Mouse (Mus musculus) embryonic fibroblast, embryonic 13.5 days (primary cell): ENCODE measurements around the gene Heatr3. TPM values are rescaled to one million over a fixed set of nuclear protein-coding genes. Genes with fewer than 3 reads are reported as not detected.
A peak's percentile ranks its signal among the peaks of the same experiment; 100 is the strongest.

Experiments used
- H3K27ac ChIP-seq: 2 replicates; pipeline ENCODE4 v1.5.1; 2012; ENCODE audit warnings: low read length, control low read depth, inconsistent platforms; ENCODE audit not compliant: insufficient read depth
- H3K4me1 ChIP-seq: 2 replicates; pipeline ENCODE4 v1.6.1; 2011; ENCODE audit warnings: low read length; ENCODE audit not compliant: control insufficient read depth, insufficient read depth
- H3K4me3 ChIP-seq: 2 replicates; pipeline ENCODE4 v1.5.1; 2011; ENCODE audit warnings: mild to moderate bottlenecking, control low read depth, low read length; ENCODE audit not compliant: insufficient read depth
- CTCF ChIP-seq: IDR thresholded peaks from 2 replicates; pipeline ENCODE4 v1.5.1; 2011; ENCODE audit warnings: mild to moderate bottlenecking, control low read depth, low read length, moderate library complexity, borderline replicate concordance; ENCODE audit not compliant: insufficient read depth
- POLR2A ChIP-seq: IDR thresholded peaks from 2 replicates; pipeline ENCODE4 v1.6.1; 2011; ENCODE audit warnings: low read depth, mild to moderate bottlenecking, control low read depth, low read length, moderate library complexity
- polyA plus RNA-seq: library from polyadenylated mRNA; stranded (reverse); fragments of >200 nt; gene quantifications from 2 replicates; pipeline ENCODE4 v1.2.4, GENCODE M21; 2011; ENCODE audit warnings: low read depth; ENCODE audit not compliant: missing spikeins, insufficient read length

Heatr3 gene
- polyA plus RNA-seq, 1 experiment = 53.1 TPM

- Histone ChIP-seq H3K4me1 (no peaks in the 10 kb centered on the region), H3K27ac (no peak overlapping the region), H3K4me3 (no peak overlapping the region)
- TF ChIP-seq POLR2A (no peak), CTCF (no peak)
Measured at GRCm38 (mm10) chr8:88183121-88183520, 45.5 kb downstream of the Heatr3 start.

GRCm38 (mm10) chr8:88184914-88185313 lies 47.3 kb downstream of the Heatr3 start:
- TF ChIP-seq POLR2A (no peak), CTCF (no peak)
- Histone ChIP-seq H3K4me1 (no peaks in the 10 kb centered on the region), H3K4me3 (no peak overlapping the region), H3K27ac (no peak overlapping the region)

GRCm38 (mm10) chr8:88185716-88186115 lies 48.1 kb downstream of the Heatr3 start:
- no peak overlapping the region for H3K4me3 ChIP-seq
- H3K4me1 ChIP-seq = no peaks in the 10 kb centered on the region
- TF ChIP-seq CTCF (no peak), POLR2A (no peak)
- H3K27ac ChIP-seq = no peak overlapping the region

- TF ChIP-seq POLR2A (no peak), CTCF (no peak)
- no peak overlapping the region for H3K4me3 ChIP-seq
- H3K4me1 ChIP-seq = peaks cover 7% of the 10 kb centered on the region; the same call in 1 of the 2 replicates
- no peak overlapping the region for H3K27ac ChIP-seq
Measured at GRCm38 (mm10) chr8:88197328-88197727, 59.7 kb downstream of the Heatr3 start.

- Histone ChIP-seq H3K27ac (peak overlapping the region; percentile 82), H3K4me1 (peaks cover 7% of the 10 kb centered on the region; the same call in 1 of the 2 replicates), H3K4me3 (peak overlapping the region; percentile 69)
- TF ChIP-seq POLR2A (no peak), CTCF (no peak)
Measured at GRCm38 (mm10) chr8:88198551-88198944, 60.9 kb downstream of the Heatr3 start.

- Histone ChIP-seq H3K4me1 (peaks cover 7% of the 10 kb centered on the region; the same call in 1 of the 2 replicates), H3K27ac (peak within 1 kb of the TSS; percentile 90), H3K4me3 (peak within 1 kb of the TSS; percentile 78)
- TF ChIP-seq CTCF = no peak
- TF ChIP-seq POLR2A = peak; percentile 76
Measured at GRCm38 (mm10) chr8:88198945-88199571, 61.4 kb downstream of the Heatr3 start, which contains the start of gene Tent4b. TSS of gene Tent4b (plus strand) at chr8:88199213.

GRCm38 (mm10) chr8:88199700-88200601 lies 62.3 kb downstream of the Heatr3 start:
- Histone ChIP-seq H3K27ac (peak overlapping the region; percentile 69), H3K4me3 (peak overlapping the region; percentile 65), H3K4me1 (peaks cover 7% of the 10 kb centered on the region; the same call in 1 of the 2 replicates)
- TF ChIP-seq CTCF (no peak), POLR2A (no peak)

- no peak overlapping the region for H3K27ac ChIP-seq
- TF ChIP-seq POLR2A = no peak
- TF ChIP-seq CTCF = no peak
- H3K4me3 ChIP-seq = peak overlapping the region; percentile 65
- peaks cover 7% of the 10 kb centered on the region; the same call in 1 of the 2 replicates for H3K4me1 ChIP-seq
Measured at GRCm38 (mm10) chr8:88200724-88201495, 63.3 kb downstream of the Heatr3 start.

- H3K4me3 ChIP-seq = peak overlapping the region; percentile 65; the same call in 1 of the 2 replicates
- no peak overlapping the region for H3K27ac ChIP-seq
- TF ChIP-seq CTCF (no peak), POLR2A (no peak)
- H3K4me1 ChIP-seq = peaks cover 7% of the 10 kb centered on the region; the same call in 1 of the 2 replicates
Measured at GRCm38 (mm10) chr8:88201641-88202040, 64.0 kb downstream of the Heatr3 start.

GRCm38 (mm10) chr8:88206016-88206415 lies 68.4 kb downstream of the Heatr3 start:
- Histone ChIP-seq H3K4me3 (no peak overlapping the region), H3K27ac (no peak overlapping the region), H3K4me1 (peaks cover 7% of the 10 kb centered on the region; the same call in 1 of the 2 replicates)
- TF ChIP-seq POLR2A (no peak), CTCF (no peak)
